Mouse (Mus musculus) heart, postnatal 0 days (tissue): ENCODE measurements at regions not wholly inside any gene's neighbourhood (a gene's known extent, or its start where the extent isn't known, plus 50 kb on each side); places are given as distances from the start of the nearest gene placed in this dataset.

Experiments
- CTCF ChIP-seq: IDR thresholded peaks from 2 replicates; pipeline ENCODE4 v1.5.1; 2016; ENCODE audit warnings: antibody characterized with exemption, control low read depth, low read depth
- EP300 ChIP-seq: IDR thresholded peaks from 2 replicates; pipeline ENCODE4 v1.6.1; 2016; ENCODE audit warnings: antibody characterized with exemption, low read depth

DNA sequence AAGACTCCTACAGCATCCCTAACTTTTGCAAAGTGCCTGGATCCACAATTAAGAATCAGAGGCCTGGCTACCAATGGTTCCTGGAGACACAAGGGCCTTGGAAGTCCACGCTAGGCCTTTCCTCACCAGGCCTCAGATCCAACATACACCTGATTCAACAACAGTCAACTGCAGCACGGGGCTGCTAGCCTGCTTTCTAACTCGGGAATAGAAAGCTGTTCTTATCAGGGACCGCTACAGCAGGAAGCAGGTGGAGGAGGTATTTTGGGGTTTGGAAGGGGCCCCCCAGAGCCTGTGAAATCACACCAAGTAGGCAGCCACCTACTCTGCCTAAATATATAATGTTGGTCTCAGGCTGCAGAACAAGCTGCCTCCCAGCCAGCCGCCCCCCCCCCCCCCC, 111.1 kb downstream of the Olfm1 start:
- TF ChIP-seq CTCF = no peak
- no peak for TF ChIP-seq EP300
